Mouse (Mus musculus): ENCODE results near the gene Galnt13.
"Not testable (repeated sequence)": the region's sequence is repeated elsewhere in the genome, so short reads cannot be mapped to it uniquely, and the experiment has no call there.

The Galnt13 gene

GRCm38 (mm10) chr2:54915088-54915670, 479.1 kb downstream of the Galnt13 start:
- no peak for DNase-seq (ENCODE audit: low read depth, low spot score)

- no peak for DNase-seq (ENCODE audit: low read depth, low spot score)
Observed at GRCm38 (mm10) chr2:54936369-54936768, 500.3 kb downstream of the Galnt13 start.

- DNase-seq (ENCODE audit: low read depth, low spot score) = no peak
Observed at GRCm38 (mm10) chr2:54937306-54937705, 501.2 kb downstream of the Galnt13 start.

- no peak for DNase-seq (ENCODE audit: low read depth, low spot score)
Observed at GRCm38 (mm10) chr2:54938075-54938474, 502.0 kb downstream of the Galnt13 start.

GRCm38 (mm10) chr2:54943386-54943785, 507.3 kb downstream of the Galnt13 start:
- no peak for DNase-seq (ENCODE audit: low read depth, low spot score)

- no peak for DNase-seq (ENCODE audit: low read depth, low spot score)
Observed at GRCm38 (mm10) chr2:54983839-54984238, 547.7 kb downstream of the Galnt13 start.

- not testable (repeated sequence) for DNase-seq (ENCODE audit: low read depth, low spot score)
Observed at GRCm38 (mm10) chr2:55022539-55022938, 586.4 kb downstream of the Galnt13 start.

GRCm38 (mm10) chr2:55034610-55035009, 598.5 kb downstream of the Galnt13 start:
- DNase-seq (ENCODE audit: low read depth, low spot score) = no peak

- DNase-seq (ENCODE audit: low read depth, low spot score) = no peak
Observed at GRCm38 (mm10) chr2:55065469-55066315, 629.6 kb downstream of the Galnt13 start.

- DNase-seq (ENCODE audit: low read depth, low spot score) = no peak
Observed at GRCm38 (mm10) chr2:55085580-55085979, 649.5 kb downstream of the Galnt13 start.

- DNase-seq (ENCODE audit: low read depth, low spot score) = no peak
Observed at GRCm38 (mm10) chr2:55088034-55088433, 651.9 kb downstream of the Galnt13 start.

- DNase-seq (ENCODE audit: low read depth, low spot score) = no peak
Observed at GRCm38 (mm10) chr2:55090332-55090731, 654.2 kb downstream of the Galnt13 start.

GRCm38 (mm10) chr2:55091495-55091894, 655.4 kb downstream of the Galnt13 start:
- DNase-seq (ENCODE audit: low read depth, low spot score) = peak; percentile 4

GRCm38 (mm10) chr2:55099100-55099499, 663.0 kb downstream of the Galnt13 start:
- no peak for DNase-seq (ENCODE audit: low read depth, low spot score)

- no peak for DNase-seq (ENCODE audit: low read depth, low spot score)
Observed at GRCm38 (mm10) chr2:55101279-55101678, 665.2 kb downstream of the Galnt13 start.

- DNase-seq (ENCODE audit: low read depth, low spot score) = no peak
Observed at GRCm38 (mm10) chr2:55103521-55103920, 667.4 kb downstream of the Galnt13 start.

GRCm38 (mm10) chr2:55107828-55108227, 671.7 kb downstream of the Galnt13 start:
- no peak for DNase-seq (ENCODE audit: low read depth, low spot score)

- DNase-seq (ENCODE audit: low read depth, low spot score) = no peak
Observed at GRCm38 (mm10) chr2:55153089-55153488, 717.0 kb downstream of the Galnt13 start.

GRCm38 (mm10) chr2:55164781-55165180, 728.7 kb downstream of the Galnt13 start:
- no peak for DNase-seq (ENCODE audit: low read depth, low spot score)

All from embryo, embryonic 11.5 days (tissue).